Mouse (Mus musculus): Measurements from ENCODE around the gene Gm20683. TPM values are rescaled to one million over a fixed set of nuclear protein-coding genes. Genes with fewer than 3 reads are reported as not detected.
A peak's percentile ranks its signal among the peaks of the same experiment; 100 is the strongest.

The Gm20683 gene
- polyA plus RNA-seq, 1 experiment from 2014 or later = 14.2 TPM

GRCm38 (mm10) chr17:25796211-25796771 is 45.3 kb downstream of the Gm20683 start:
- Histone ChIP-seq H3K9me3 (ENCODE audit: control insufficient read depth, low read length) (no peaks in the 10 kb centered on the region), H3K4me1 (replicated peaks; ENCODE audit: control insufficient read depth, insufficient read depth, low read length) (peaks cover 39% of the 10 kb centered on the region), H3K36me3 (ENCODE audit: control insufficient read depth, insufficient read depth) (no peaks in the 10 kb centered on the region), H3K9ac (replicated peaks; ENCODE audit: low read depth, low read length) (peak overlapping the region; percentile 59), H3K4me3 (replicated peaks; ENCODE audit: low read length) (peak overlapping the region; percentile 55), H3K4me2 (ENCODE audit: low read length) (peak overlapping the region; percentile 74), H3K27ac (ENCODE audit: low read length) (no peak overlapping the region), H3K27me3 (replicated peaks; ENCODE audit: control insufficient read depth, insufficient read depth, low read length) (no peaks in the 10 kb centered on the region; the same call in 1 of the 2 replicates)
- under 1% methylated on average over 37 of the region's 37 CpGs for WGBS
- no peak for ATAC-seq

- ATAC-seq = no peak
- 13% methylated on average over 6 of the region's 6 CpGs for WGBS
- peak within 1 kb of the TSS; percentile 74 for H3K4me2 ChIP-seq (ENCODE audit: low read length)
Observed at GRCm38 (mm10) chr17:25795609-25796092, 45.9 kb downstream of the Gm20683 start, which contains the start of gene AC134908.4. Gene AC134908.4 (minus strand): TSS chr17:25795659.

GRCm38 (mm10) chr17:25794998-25795397 is 46.6 kb downstream of the Gm20683 start:
- no peak overlapping the region for H3K4me3 ChIP-seq (replicated peaks; ENCODE audit: low read length)

More at GRCm38 (mm10) chr17:25795609-25796092, 45.9 kb downstream of the Gm20683 start, which contains the start of gene AC134908.4:
- Histone ChIP-seq H3K9ac (replicated peaks; ENCODE audit: low read depth, low read length) (peak within 1 kb of the TSS; percentile 59), H3K9me3 (ENCODE audit: control insufficient read depth, low read length) (no peaks in the 10 kb centered on the region), H3K27me3 (replicated peaks; ENCODE audit: control insufficient read depth, insufficient read depth, low read length) (no peaks in the 10 kb centered on the region; the same call in 1 of the 2 replicates), H3K4me1 (replicated peaks; ENCODE audit: control insufficient read depth, insufficient read depth, low read length) (peaks cover 46% of the 10 kb centered on the region), H3K27ac (ENCODE audit: low read length) (peak within 1 kb of the TSS; percentile 19; the same call in 1 of the 2 replicates), H3K4me3 (replicated peaks; ENCODE audit: low read length) (peak within 1 kb of the TSS; percentile 55), H3K36me3 (ENCODE audit: control insufficient read depth, insufficient read depth) (no peaks in the 10 kb centered on the region)

GRCm38 (mm10) chr17:25794197-25794596 is 47.4 kb downstream of the Gm20683 start:
- 9% methylated on average over 13 of the region's 13 CpGs for WGBS
- no peak overlapping the region; the same call in 1 of the 2 replicates for H3K4me2 ChIP-seq (ENCODE audit: low read length)
- no peak overlapping the region for H3K9ac ChIP-seq (replicated peaks; ENCODE audit: low read depth, low read length)
- H3K27me3 ChIP-seq (replicated peaks; ENCODE audit: control insufficient read depth, insufficient read depth, low read length) = no peaks in the 10 kb centered on the region; the same call in 1 of the 2 replicates
- ATAC-seq = no peak
- no peak overlapping the region for H3K4me3 ChIP-seq (replicated peaks; ENCODE audit: low read length)
- H3K9me3 ChIP-seq (ENCODE audit: control insufficient read depth, low read length) = no peaks in the 10 kb centered on the region
- no peak overlapping the region for H3K27ac ChIP-seq (ENCODE audit: low read length)
- H3K36me3 ChIP-seq (ENCODE audit: control insufficient read depth, insufficient read depth) = no peaks in the 10 kb centered on the region
- H3K4me1 ChIP-seq (replicated peaks; ENCODE audit: control insufficient read depth, insufficient read depth, low read length) = peaks cover 49% of the 10 kb centered on the region

More at GRCm38 (mm10) chr17:25794998-25795397, 46.6 kb downstream of the Gm20683 start:
- peaks cover 49% of the 10 kb centered on the region for H3K4me1 ChIP-seq (replicated peaks; ENCODE audit: control insufficient read depth, insufficient read depth, low read length)
- no peaks in the 10 kb centered on the region for H3K9me3 ChIP-seq (ENCODE audit: control insufficient read depth, low read length)
- H3K9ac ChIP-seq (replicated peaks; ENCODE audit: low read depth, low read length) = no peak overlapping the region
- peak overlapping the region; percentile 74 for H3K4me2 ChIP-seq (ENCODE audit: low read length)
- no peak for ATAC-seq
- H3K27ac ChIP-seq (ENCODE audit: low read length) = peak overlapping the region; percentile 19; the same call in 1 of the 2 replicates
- WGBS = 46% methylated on average over 17 of the region's 17 CpGs
- no peaks in the 10 kb centered on the region; the same call in 1 of the 2 replicates for H3K27me3 ChIP-seq (replicated peaks; ENCODE audit: control insufficient read depth, insufficient read depth, low read length)
- H3K36me3 ChIP-seq (ENCODE audit: control insufficient read depth, insufficient read depth) = no peaks in the 10 kb centered on the region

GRCm38 (mm10) chr17:25792615-25793014 is 48.9 kb downstream of the Gm20683 start, which contains the start of gene Fam173a:
Gene Fam173a (minus strand): TSS chr17:25792901.
- WGBS = 0% methylated on average over 14 of the region's 14 CpGs
- peak within 1 kb of the TSS; percentile 95 for H3K27ac ChIP-seq (ENCODE audit: low read length)
- H3K36me3 ChIP-seq (ENCODE audit: control insufficient read depth, insufficient read depth) = no peaks in the 10 kb centered on the region
- H3K27me3 ChIP-seq (replicated peaks; ENCODE audit: control insufficient read depth, insufficient read depth, low read length) = no peaks in the 10 kb centered on the region; the same call in 1 of the 2 replicates
- H3K4me3 ChIP-seq (replicated peaks; ENCODE audit: low read length) = peak within 1 kb of the TSS; percentile 80
- H3K4me2 ChIP-seq (ENCODE audit: low read length) = peak within 1 kb of the TSS; percentile 73
- peak; percentile 60 for ATAC-seq
- peak within 1 kb of the TSS; percentile 87 for H3K9ac ChIP-seq (replicated peaks; ENCODE audit: low read depth, low read length)
- H3K4me1 ChIP-seq (replicated peaks; ENCODE audit: control insufficient read depth, insufficient read depth, low read length) = peaks cover 49% of the 10 kb centered on the region
- no peaks in the 10 kb centered on the region for H3K9me3 ChIP-seq (ENCODE audit: control insufficient read depth, low read length)

- under 1% methylated on average over 45 of the region's 45 CpGs for WGBS
Observed at GRCm38 (mm10) chr17:25791843-25792527, 49.6 kb downstream of the Gm20683 start.

GRCm38 (mm10) chr17:25791320-25791842 is 50.2 kb downstream of the Gm20683 start:
- Histone ChIP-seq H3K27me3 (replicated peaks; ENCODE audit: control insufficient read depth, insufficient read depth, low read length) (no peaks in the 10 kb centered on the region), H3K4me3 (replicated peaks; ENCODE audit: low read length) (peak overlapping the region; percentile 80), H3K27ac (ENCODE audit: low read length) (peak overlapping the region; percentile 95), H3K9me3 (ENCODE audit: control insufficient read depth, low read length) (no peaks in the 10 kb centered on the region), H3K4me2 (ENCODE audit: low read length) (peak overlapping the region; percentile 73), H3K36me3 (ENCODE audit: control insufficient read depth, insufficient read depth) (no peaks in the 10 kb centered on the region), H3K4me1 (replicated peaks; ENCODE audit: control insufficient read depth, insufficient read depth, low read length) (peaks cover 40% of the 10 kb centered on the region), H3K9ac (replicated peaks; ENCODE audit: low read depth, low read length) (peak overlapping the region; percentile 87)
- ATAC-seq = peak; percentile 21; the same call in 1 of the 2 replicates
- WGBS = 18% methylated on average over 19 of the region's 19 CpGs

More at GRCm38 (mm10) chr17:25791843-25792527, 49.6 kb downstream of the Gm20683 start:
- H3K9ac ChIP-seq (replicated peaks; ENCODE audit: low read depth, low read length) = peak overlapping the region; percentile 87
- H3K36me3 ChIP-seq (ENCODE audit: control insufficient read depth, insufficient read depth) = no peaks in the 10 kb centered on the region
- H3K4me3 ChIP-seq (replicated peaks; ENCODE audit: low read length) = peak overlapping the region; percentile 80
- peaks cover 46% of the 10 kb centered on the region for H3K4me1 ChIP-seq (replicated peaks; ENCODE audit: control insufficient read depth, insufficient read depth, low read length)
- peak; percentile 67 for ATAC-seq
- no peaks in the 10 kb centered on the region for H3K9me3 ChIP-seq (ENCODE audit: control insufficient read depth, low read length)
- H3K27me3 ChIP-seq (replicated peaks; ENCODE audit: control insufficient read depth, insufficient read depth, low read length) = no peaks in the 10 kb centered on the region; the same call in 1 of the 2 replicates
- peak overlapping the region; percentile 73 for H3K4me2 ChIP-seq (ENCODE audit: low read length)
- H3K27ac ChIP-seq (ENCODE audit: low read length) = peak overlapping the region; percentile 95

GRCm38 (mm10) chr17:25786781-25787504 is 54.6 kb downstream of the Gm20683 start:
- no peak overlapping the region for H3K9ac ChIP-seq (replicated peaks; ENCODE audit: low read depth, low read length)
- no peaks in the 10 kb centered on the region for H3K27me3 ChIP-seq (replicated peaks; ENCODE audit: control insufficient read depth, insufficient read depth, low read length)
- 92% methylated on average over 9 of the region's 9 CpGs for WGBS
- peaks cover 7% of the 10 kb centered on the region; the same call in 1 of the 2 replicates for H3K36me3 ChIP-seq (ENCODE audit: control insufficient read depth, insufficient read depth)
- H3K9me3 ChIP-seq (ENCODE audit: control insufficient read depth, low read length) = no peaks in the 10 kb centered on the region
- H3K4me1 ChIP-seq (replicated peaks; ENCODE audit: control insufficient read depth, insufficient read depth, low read length) = peaks cover 32% of the 10 kb centered on the region
- no peak for ATAC-seq
- no peak overlapping the region for H3K27ac ChIP-seq (ENCODE audit: low read length)
- no peak overlapping the region for H3K4me2 ChIP-seq (ENCODE audit: low read length)
- no peak overlapping the region for H3K4me3 ChIP-seq (replicated peaks; ENCODE audit: low read length)

All from forebrain, embryonic 16.5 days (tissue).